Mouse (Mus musculus) adrenal gland (tissue): Measurements from ENCODE around the gene Slc25a39.

Experiments
- intact Hi-C: fragments of 180-260 bp; cut with DNase I; formaldehyde crosslinking; loops from one replicate; pipeline ENCODE4 v1.15.1; 2025

The Slc25a39 gene

GRCm38 (mm10) chr11:102437120-102438061 is 29.6 kb upstream of the Slc25a39 start:
- intact Hi-C loops = no loop called here

- intact Hi-C loops = no loop called here
Measured at GRCm38 (mm10) chr11:102436471-102436790, 28.7 kb upstream of the Slc25a39 start.

GRCm38 (mm10) chr11:102435754-102436470 is 28.2 kb upstream of the Slc25a39 start:
- intact Hi-C loops = loop anchor here (2.0 kb wide), 1 partner anchor 127 kb away; no protein-coding TSS in a partner anchor

- intact Hi-C loops = loop anchor here (2.0 to 5.0 kb wide), 2 partner anchors 126 to 288 kb away; partner anchors contain the start of gene Nags
Measured at GRCm38 (mm10) chr11:102434816-102435705, 27.3 kb upstream of the Slc25a39 start.

GRCm38 (mm10) chr11:102434406-102434805 is 26.7 kb upstream of the Slc25a39 start:
- intact Hi-C loops = loop anchor here (2.0 to 5.0 kb wide), 2 partner anchors 126 to 287 kb away; partner anchors contain the start of gene Nags

GRCm38 (mm10) chr11:102433866-102434265 is 26.1 kb upstream of the Slc25a39 start:
- intact Hi-C loops = loop anchor here (2.0 to 5.0 kb wide), 2 partner anchors 125 to 287 kb away; partner anchors contain the start of gene Nags

GRCm38 (mm10) chr11:102432896-102433295 is 25.1 kb upstream of the Slc25a39 start:
- intact Hi-C loops = loop anchor here (5.0 kb wide), 1 partner anchor 286 kb away; the partner anchor contains the start of gene Nags

GRCm38 (mm10) chr11:102432115-102432843 is 24.5 kb upstream of the Slc25a39 start:
- intact Hi-C loops = loop anchor here (5.0 kb wide), 1 partner anchor 285 kb away; the partner anchor contains the start of gene Nags

GRCm38 (mm10) chr11:102431728-102432114 is 24.0 kb upstream of the Slc25a39 start:
- intact Hi-C loops = loop anchor here (5.0 kb wide), 1 partner anchor 284 kb away; the partner anchor contains the start of gene Nags

- intact Hi-C loops = loop anchor here (5.0 kb wide), 1 partner anchor 284 kb away; the partner anchor contains the start of gene Nags
Measured at GRCm38 (mm10) chr11:102431018-102431645, 23.4 kb upstream of the Slc25a39 start.

GRCm38 (mm10) chr11:102430121-102431017 is 22.6 kb upstream of the Slc25a39 start, which contains the start of gene Grn:
Gene Grn, plus strand, starts transcription at chr11:102430315.
- intact Hi-C loops = loop anchor here (5.0 kb wide), 1 partner anchor 283 kb away; the partner anchor contains the start of gene Nags

- intact Hi-C loops = no loop called here
Measured at GRCm38 (mm10) chr11:102429551-102429950, 21.8 kb upstream of the Slc25a39 start.

GRCm38 (mm10) chr11:102428981-102429540 is 21.3 kb upstream of the Slc25a39 start:
- intact Hi-C loops = no loop called here

- intact Hi-C loops = no loop called here
Measured at GRCm38 (mm10) chr11:102425555-102426316, 18.0 kb upstream of the Slc25a39 start.

GRCm38 (mm10) chr11:102424666-102425065 is 16.9 kb upstream of the Slc25a39 start:
- intact Hi-C loops = no loop called here

- intact Hi-C loops = no loop called here
Measured at GRCm38 (mm10) chr11:102421559-102421958, 13.8 kb upstream of the Slc25a39 start.

- intact Hi-C loops = no loop called here
Measured at GRCm38 (mm10) chr11:102418887-102419286, 11.1 kb upstream of the Slc25a39 start.
